Mouse (Mus musculus): ENCODE results near the gene Gnb5. TPM values are rescaled to one million over a fixed set of nuclear protein-coding genes. Genes with fewer than 3 reads are reported as not detected.

Gnb5 gene
- polyA plus RNA-seq, 1 experiment from 2014 or later: 29.3 TPM

DNA sequence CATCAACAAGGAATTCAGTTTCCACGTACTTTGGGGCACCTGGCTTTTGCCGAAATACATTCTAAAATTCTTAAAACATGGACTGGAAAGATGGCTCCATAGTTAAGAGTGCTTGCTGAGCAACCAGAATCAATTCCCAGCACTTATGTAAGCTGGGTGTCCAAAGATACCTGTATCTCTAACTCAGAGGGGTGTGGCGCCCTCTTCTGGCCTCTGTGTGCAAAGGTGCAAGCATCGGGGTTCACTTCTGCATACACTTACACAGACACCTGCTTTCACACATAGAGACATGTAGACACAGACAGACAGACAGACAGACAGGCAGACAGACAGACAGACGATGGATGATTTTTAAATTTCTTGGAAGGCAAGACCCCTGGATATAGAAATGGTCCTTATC lies 25.3 kb upstream of the Gnb5 start:
- Histone ChIP-seq H3K4me1 (peaks cover 18% of the 10 kb centered on the region), H3K27ac (replicated peaks) (no peak overlapping the region), H3K36me3 (no peaks in the 10 kb centered on the region), H3K27me3 (ENCODE audit: low read depth, poor library complexity, severe bottlenecking) (peaks cover 6% of the 10 kb centered on the region), H3K9me3 (replicated peaks) (no peaks in the 10 kb centered on the region), H3K4me3 (no peak overlapping the region)
- WGBS: 44% methylated on average over 5 of the region's 5 CpGs
- peak; percentile 49 for DNase-seq (ENCODE audit: low spot score)

DNA sequence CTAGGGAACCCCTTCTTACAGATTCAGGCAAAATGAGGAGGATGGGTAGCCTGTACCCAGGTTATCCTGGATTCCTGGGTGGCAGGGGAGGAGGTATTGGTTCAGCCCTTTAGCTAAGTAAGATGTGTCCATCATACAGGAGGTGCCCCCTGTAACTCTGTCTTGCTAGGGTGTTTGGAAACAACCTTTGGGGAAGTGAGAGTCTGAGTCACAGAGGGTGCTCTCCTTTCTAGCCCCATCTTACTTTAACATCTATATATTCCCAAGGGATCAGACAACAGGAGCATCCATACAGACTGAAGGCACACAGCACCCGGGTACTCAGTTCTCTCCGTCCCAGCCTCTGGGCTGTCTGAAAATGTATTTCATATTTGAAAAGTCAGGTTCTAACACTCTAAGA lies 23.9 kb upstream of the Gnb5 start:
- H3K36me3 ChIP-seq: no peaks in the 10 kb centered on the region
- DNase-seq (ENCODE audit: low spot score): no peak
- H3K27me3 ChIP-seq (ENCODE audit: low read depth, poor library complexity, severe bottlenecking): peaks cover 6% of the 10 kb centered on the region
- no peaks in the 10 kb centered on the region for H3K9me3 ChIP-seq (replicated peaks)
- no peak overlapping the region; the same call in 1 of the 2 replicates for H3K27ac ChIP-seq (replicated peaks)
- 74% methylated on average over 2 of the region's 2 CpGs for WGBS
- peaks cover 8% of the 10 kb centered on the region for H3K4me1 ChIP-seq
- no peak overlapping the region for H3K4me3 ChIP-seq

DNA sequence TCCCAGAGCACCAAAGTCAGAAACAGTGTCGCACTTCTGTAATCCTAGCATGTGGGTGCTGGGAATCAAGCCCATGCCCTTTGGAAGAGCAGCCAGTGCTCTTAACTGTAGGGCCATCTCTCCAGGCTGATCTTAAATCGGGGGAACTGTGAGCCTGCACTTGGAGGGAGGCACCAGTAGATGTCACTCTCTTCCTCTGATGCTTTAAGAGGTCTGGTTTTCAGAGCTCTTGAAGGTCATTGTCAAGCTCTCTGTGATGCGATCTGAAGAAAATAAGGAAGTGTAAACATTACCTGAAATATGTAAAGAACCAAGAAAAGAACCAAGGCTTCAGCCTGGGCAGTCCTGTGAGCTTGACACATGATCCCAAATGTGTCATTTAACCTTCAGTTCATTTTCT lies 23.3 kb upstream of the Gnb5 start:
- peak; percentile 50 for DNase-seq (ENCODE audit: low spot score)
- no peaks in the 10 kb centered on the region for H3K36me3 ChIP-seq
- peaks cover 5% of the 10 kb centered on the region for H3K4me1 ChIP-seq
- 28% methylated on average over 3 of the region's 3 CpGs for WGBS
- H3K4me3 ChIP-seq: no peak overlapping the region
- H3K27me3 ChIP-seq (ENCODE audit: low read depth, poor library complexity, severe bottlenecking): peaks cover 6% of the 10 kb centered on the region
- no peak overlapping the region for H3K27ac ChIP-seq (replicated peaks)
- H3K9me3 ChIP-seq (replicated peaks): no peaks in the 10 kb centered on the region

DNA sequence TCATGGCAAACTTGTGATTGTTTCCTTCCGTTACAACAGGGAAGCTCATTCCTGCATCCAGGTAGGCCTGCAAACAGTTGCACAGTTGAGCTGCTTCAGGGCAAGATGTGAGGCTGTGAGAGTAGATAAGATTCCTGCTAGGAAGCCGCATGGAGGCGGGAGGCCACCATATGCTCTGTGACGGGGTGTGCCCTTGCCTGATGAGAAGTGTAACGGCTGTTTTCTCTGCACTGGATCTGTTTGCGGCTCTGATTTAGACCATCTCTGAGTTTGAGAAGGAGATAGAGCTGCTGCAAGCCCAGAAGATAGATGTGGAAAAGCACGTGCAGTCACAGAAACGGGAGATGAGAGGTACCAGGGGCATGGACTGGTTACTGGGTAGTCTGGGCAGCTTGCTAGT lies 22.5 kb upstream of the Gnb5 start:
- Histone ChIP-seq H3K36me3 (no peaks in the 10 kb centered on the region), H3K4me1 (peaks cover 4% of the 10 kb centered on the region), H3K27me3 (ENCODE audit: low read depth, poor library complexity, severe bottlenecking) (peaks cover 6% of the 10 kb centered on the region), H3K4me3 (no peak overlapping the region), H3K9me3 (replicated peaks) (no peaks in the 10 kb centered on the region), H3K27ac (replicated peaks) (no peak overlapping the region)
- WGBS: 83% methylated on average over 8 of the region's 8 CpGs
- DNase-seq (ENCODE audit: low spot score): no peak

DNA sequence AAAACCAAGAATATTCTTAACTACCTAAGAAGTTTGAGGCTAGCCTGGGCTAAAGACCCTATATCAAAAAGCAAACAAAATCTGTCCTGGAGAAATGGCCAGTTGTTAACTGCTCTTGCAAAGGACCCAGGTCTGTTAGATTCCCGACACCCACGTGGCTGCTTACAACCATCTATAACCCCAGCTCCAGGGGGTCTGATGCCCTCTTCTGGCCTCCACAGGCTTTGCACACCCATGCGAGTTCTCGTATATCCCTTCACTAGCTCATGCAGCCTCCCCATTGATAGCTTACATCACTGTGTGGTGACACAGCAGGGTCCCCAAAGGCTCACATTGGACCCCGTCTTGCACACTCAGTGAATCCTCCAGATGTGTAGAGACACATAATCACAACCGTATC lies 20.7 kb upstream of the Gnb5 start:
- Histone ChIP-seq H3K27ac (replicated peaks) (no peak overlapping the region), H3K4me3 (no peak overlapping the region), H3K4me1 (peaks cover 4% of the 10 kb centered on the region), H3K9me3 (replicated peaks) (no peaks in the 10 kb centered on the region), H3K27me3 (ENCODE audit: low read depth, poor library complexity, severe bottlenecking) (peaks cover 6% of the 10 kb centered on the region), H3K36me3 (no peaks in the 10 kb centered on the region)
- no peak for DNase-seq (ENCODE audit: low spot score)
- 80% methylated on average over 6 of the region's 6 CpGs for WGBS

DNA sequence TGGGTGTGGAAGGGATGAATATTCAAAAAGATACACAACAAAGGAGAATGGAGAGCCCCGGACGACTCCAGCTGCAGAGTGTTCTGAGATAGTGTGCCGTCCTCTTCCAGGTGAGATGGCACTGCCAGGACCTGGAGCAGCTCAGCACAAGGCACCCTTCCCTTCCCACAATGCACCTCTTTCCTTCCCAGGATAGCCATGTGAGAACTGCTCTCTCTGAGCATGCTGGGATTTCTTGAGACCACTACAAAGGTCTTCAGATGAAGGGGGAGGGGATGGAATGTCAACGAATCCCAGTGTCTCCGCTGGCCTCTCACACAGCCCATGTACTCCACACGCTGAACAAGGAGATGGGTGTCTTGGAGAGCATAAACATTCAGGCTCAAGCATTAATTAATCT lies 18.5 kb upstream of the Gnb5 start:
- Histone ChIP-seq H3K4me1 (peaks cover 4% of the 10 kb centered on the region), H3K4me3 (no peak overlapping the region), H3K27ac (replicated peaks) (no peak overlapping the region), H3K27me3 (ENCODE audit: low read depth, poor library complexity, severe bottlenecking) (no peaks in the 10 kb centered on the region), H3K36me3 (no peaks in the 10 kb centered on the region), H3K9me3 (replicated peaks) (no peaks in the 10 kb centered on the region)
- DNase-seq (ENCODE audit: low spot score): no peak
- WGBS: 75% methylated on average over 6 of the region's 6 CpGs

DNA sequence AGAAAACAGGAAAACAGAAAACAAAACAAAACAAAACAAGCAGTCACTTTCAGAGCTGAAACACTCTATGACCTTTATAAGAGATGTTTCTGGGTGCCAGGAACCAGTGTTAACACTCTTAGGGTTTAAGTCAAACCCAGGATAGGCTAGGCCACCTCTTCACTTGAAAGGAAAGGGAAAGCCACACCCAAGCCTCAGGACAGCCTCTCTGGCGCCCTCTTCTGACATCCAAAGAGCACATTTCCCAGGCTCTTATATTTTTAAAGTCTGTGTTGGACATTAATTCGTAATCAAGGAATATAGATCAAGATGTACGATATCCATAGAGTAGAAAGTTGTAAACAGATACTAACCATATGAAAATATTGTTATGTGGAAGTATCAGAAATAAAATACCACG lies 16.5 kb upstream of the Gnb5 start:
- Histone ChIP-seq H3K4me3 (no peak overlapping the region), H3K27me3 (ENCODE audit: low read depth, poor library complexity, severe bottlenecking) (no peaks in the 10 kb centered on the region), H3K9me3 (replicated peaks) (no peaks in the 10 kb centered on the region), H3K36me3 (no peaks in the 10 kb centered on the region), H3K4me1 (peaks cover 4% of the 10 kb centered on the region), H3K27ac (replicated peaks) (no peak overlapping the region)
- no peak for DNase-seq (ENCODE audit: low spot score)
- 47% methylated on average over 4 of the region's 4 CpGs for WGBS

DNA sequence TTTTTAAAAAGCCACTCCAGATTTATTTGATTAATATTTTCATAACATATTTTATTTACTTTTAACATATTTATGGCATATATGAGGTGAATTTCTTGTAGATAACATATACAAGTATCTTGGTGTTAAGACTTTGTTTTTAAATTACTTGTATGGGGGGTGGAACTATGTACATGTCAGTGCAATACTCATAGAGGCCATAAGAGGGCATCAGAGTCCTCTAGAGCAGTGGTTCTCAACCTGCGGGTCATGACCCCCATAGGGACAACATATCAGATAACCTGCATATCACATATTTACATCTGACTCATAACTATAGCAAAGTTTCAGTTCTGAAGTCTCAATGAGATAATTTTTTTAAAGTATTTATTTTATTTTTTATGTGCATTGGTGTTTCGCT lies 6.7 kb upstream of the Gnb5 start:
- Histone ChIP-seq H3K4me1 (peaks cover 8% of the 10 kb centered on the region), H3K9me3 (replicated peaks) (no peaks in the 10 kb centered on the region), H3K27ac (replicated peaks) (no peak overlapping the region), H3K36me3 (no peaks in the 10 kb centered on the region), H3K4me3 (no peak overlapping the region), H3K27me3 (ENCODE audit: low read depth, poor library complexity, severe bottlenecking) (no peaks in the 10 kb centered on the region)
- 82% methylated on average over 2 of the region's 2 CpGs for WGBS
- no peak for DNase-seq (ENCODE audit: low spot score)

DNA sequence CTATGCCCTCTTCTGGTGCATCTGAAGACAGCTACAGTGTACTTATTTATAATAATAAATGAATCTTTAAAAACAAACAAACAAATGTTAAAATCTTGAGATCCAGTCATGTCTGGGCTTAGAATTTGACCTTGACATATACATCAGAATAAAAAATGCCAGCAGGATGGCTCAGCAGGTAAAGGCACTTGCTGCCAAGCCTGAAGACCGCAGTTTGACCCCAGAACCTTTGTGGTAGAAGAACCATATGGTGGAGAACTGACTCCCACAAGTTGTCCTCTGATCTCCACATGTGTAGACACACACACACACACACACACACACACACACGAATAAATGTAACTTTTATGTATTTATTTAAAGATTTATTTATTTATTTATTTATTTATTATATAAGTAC lies 3.1 kb upstream of the Gnb5 start:
- 76% methylated on average over 2 of the region's 2 CpGs for WGBS
- H3K4me1 ChIP-seq: peaks cover 8% of the 10 kb centered on the region

DNA sequence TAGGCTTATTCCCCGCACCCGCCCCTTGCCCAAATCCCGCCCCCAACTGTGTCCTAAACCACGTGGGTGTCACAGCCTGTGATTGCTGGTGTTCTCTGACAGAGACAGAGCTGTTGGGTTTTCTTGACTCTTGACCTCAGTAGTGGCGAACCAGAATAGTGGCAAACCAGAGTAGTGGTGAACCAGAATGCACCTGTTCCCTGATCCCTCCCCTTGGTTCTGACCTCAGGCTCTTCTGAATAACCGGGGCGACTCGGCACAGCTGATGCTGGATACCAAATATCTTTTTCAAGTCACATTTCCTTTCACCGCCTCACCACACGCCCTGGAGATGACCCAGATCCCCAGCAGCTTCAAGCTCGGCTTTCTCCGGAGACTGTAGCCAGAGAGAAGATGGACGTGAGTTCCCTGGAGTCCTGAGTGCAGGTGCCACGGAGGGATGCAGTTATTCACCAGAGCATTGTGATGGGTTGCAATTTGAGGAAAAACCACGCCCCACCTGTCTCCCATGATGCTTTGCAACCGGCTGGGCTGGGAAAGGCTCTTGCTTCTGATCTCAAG lies 2.3 kb upstream of the Gnb5 start:
- WGBS: 39% methylated on average over 16 of the region's 16 CpGs

More for the DNA sequence above, 3.1 kb upstream of the Gnb5 start:
- Histone ChIP-seq H3K9me3 (replicated peaks) (no peaks in the 10 kb centered on the region), H3K27me3 (ENCODE audit: low read depth, poor library complexity, severe bottlenecking) (no peaks in the 10 kb centered on the region), H3K27ac (replicated peaks) (no peak overlapping the region), H3K36me3 (no peaks in the 10 kb centered on the region), H3K4me3 (no peak overlapping the region)
- no peak for DNase-seq (ENCODE audit: low spot score)

DNA sequence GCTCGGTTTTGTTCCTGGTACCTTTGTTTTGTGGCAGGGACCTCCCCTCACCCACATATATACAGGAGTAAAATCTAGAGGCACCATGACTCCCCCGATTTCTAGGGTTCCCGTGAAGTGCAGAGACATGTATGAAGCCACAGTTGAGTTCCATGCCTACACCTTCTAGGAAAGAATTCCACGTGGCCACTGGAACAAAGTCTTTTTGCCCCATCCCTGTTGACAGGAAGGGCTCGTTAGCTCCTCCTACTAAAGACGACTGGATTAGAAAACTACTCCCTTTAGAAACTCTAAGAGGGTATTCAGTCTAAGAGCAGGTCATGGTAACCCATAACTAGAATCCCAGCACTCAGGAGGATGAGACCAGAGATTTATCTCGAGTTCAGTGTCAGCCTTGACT lies 1.8 kb upstream of the Gnb5 start:
- H3K27me3 ChIP-seq (ENCODE audit: low read depth, poor library complexity, severe bottlenecking): no peaks in the 10 kb centered on the region
- WGBS: 33% methylated on average over 7 of the region's 7 CpGs
- 0 out of 2 replicates have a peak overlapping the region, but pooled peaks have one; percentile 26 for H3K4me3 ChIP-seq
- H3K9me3 ChIP-seq (replicated peaks): no peaks in the 10 kb centered on the region
- no peak for DNase-seq (ENCODE audit: low spot score)
- no peak overlapping the region for H3K27ac ChIP-seq (replicated peaks)
- peaks cover 8% of the 10 kb centered on the region for H3K4me1 ChIP-seq
- no peaks in the 10 kb centered on the region for H3K36me3 ChIP-seq

More for the DNA sequence above, 2.3 kb upstream of the Gnb5 start:
- no peak overlapping the region for H3K27ac ChIP-seq (replicated peaks)
- peaks cover 8% of the 10 kb centered on the region for H3K4me1 ChIP-seq
- H3K27me3 ChIP-seq (ENCODE audit: low read depth, poor library complexity, severe bottlenecking): no peaks in the 10 kb centered on the region
- no peak for DNase-seq (ENCODE audit: low spot score)
- no peaks in the 10 kb centered on the region for H3K36me3 ChIP-seq
- H3K9me3 ChIP-seq (replicated peaks): no peaks in the 10 kb centered on the region
- H3K4me3 ChIP-seq: peak overlapping the region; percentile 26; the same call in 1 of the 2 replicates

DNA sequence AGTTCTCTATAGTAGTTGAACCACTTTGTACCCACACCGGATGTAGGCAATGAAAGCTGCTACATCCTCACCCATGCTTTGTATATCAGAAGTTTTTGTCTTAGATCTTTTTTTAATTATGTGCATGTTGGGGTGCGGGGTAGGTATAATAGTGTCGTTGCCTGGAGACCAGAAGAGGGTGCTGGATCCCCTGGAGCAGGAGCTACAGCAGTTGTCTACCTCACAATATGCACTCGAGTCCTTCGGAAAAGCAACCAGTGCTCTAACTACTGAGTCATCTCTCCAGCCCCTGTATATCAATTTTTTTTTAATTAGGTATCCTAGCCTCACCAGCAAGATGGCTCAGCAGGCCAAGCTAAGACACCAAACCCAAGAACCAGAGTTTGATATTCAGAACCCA lies 927 bp downstream of the Gnb5 start:
- Histone ChIP-seq H3K4me3 (no peak overlapping the region), H3K27me3 (ENCODE audit: low read depth, poor library complexity, severe bottlenecking) (no peaks in the 10 kb centered on the region), H3K4me1 (peaks cover 8% of the 10 kb centered on the region), H3K9me3 (replicated peaks) (no peaks in the 10 kb centered on the region), H3K36me3 (no peaks in the 10 kb centered on the region), H3K27ac (replicated peaks) (no peak overlapping the region)
- no peak for DNase-seq (ENCODE audit: low spot score)
- WGBS: 91% methylated on average over 5 of the region's 5 CpGs

DNA sequence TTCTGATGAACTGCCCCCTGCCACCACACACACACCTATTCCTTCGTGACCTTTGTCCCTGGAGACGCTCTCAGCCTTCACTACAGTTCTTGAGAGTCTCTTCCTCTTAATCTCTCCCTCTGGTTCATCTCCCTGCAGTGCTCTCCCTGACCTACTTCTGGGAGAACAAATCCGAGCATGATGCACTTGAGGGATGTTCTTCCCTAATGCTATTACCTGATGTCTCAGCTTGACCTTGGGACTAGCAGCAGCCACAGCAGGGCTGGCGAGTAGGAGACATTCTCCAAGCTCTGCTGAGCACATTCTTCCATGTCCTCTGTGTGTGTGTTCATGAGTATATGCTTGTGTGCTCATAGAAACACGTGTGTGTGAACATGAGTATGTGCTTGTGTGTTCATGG lies 2.5 kb downstream of the Gnb5 start:
- WGBS: 63% methylated on average over 5 of the region's 5 CpGs
- H3K9me3 ChIP-seq (replicated peaks): no peaks in the 10 kb centered on the region
- no peak overlapping the region for H3K4me3 ChIP-seq
- no peaks in the 10 kb centered on the region for H3K27me3 ChIP-seq (ENCODE audit: low read depth, poor library complexity, severe bottlenecking)
- no peak overlapping the region for H3K27ac ChIP-seq (replicated peaks)
- H3K36me3 ChIP-seq: no peaks in the 10 kb centered on the region
- DNase-seq (ENCODE audit: low spot score): no peak
- H3K4me1 ChIP-seq: peaks cover 13% of the 10 kb centered on the region

DNA sequence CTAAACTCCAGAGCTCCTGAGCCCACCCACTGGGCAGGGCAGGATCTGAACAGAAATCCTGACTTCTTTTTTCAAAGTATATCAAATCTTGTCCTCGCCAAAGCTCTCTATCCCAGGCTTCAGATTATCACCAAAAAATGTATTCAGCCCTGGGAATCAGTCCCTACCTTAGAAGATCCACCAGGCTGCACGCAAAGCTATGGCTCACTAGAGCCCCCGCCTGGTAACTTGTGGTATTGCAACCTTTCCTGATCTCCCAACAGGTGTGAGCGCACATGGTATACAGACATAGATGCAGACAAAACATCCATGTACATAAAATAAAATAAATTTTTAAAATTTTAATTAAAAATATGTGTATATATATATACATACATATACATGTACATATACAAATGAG lies 5.9 kb downstream of the Gnb5 start:
- 9% methylated on average over 4 of the region's 4 CpGs for WGBS
- Histone ChIP-seq H3K4me1 (peaks cover 27% of the 10 kb centered on the region), H3K9me3 (replicated peaks) (no peaks in the 10 kb centered on the region), H3K4me3 (no peak overlapping the region), H3K27me3 (ENCODE audit: low read depth, poor library complexity, severe bottlenecking) (no peaks in the 10 kb centered on the region), H3K27ac (replicated peaks) (no peak overlapping the region), H3K36me3 (no peaks in the 10 kb centered on the region)
- DNase-seq (ENCODE audit: low spot score): peak; percentile 78
